Mouse (Mus musculus): Measurements from ENCODE around the gene Rps6kb1. TPM values are rescaled to one million over a fixed set of nuclear protein-coding genes. Genes with fewer than 3 reads are reported as not detected.
"Not testable (repeated sequence)": the region's sequence is repeated elsewhere in the genome, so short reads cannot be mapped to it uniquely, and the experiment has no call there.

Rps6kb1 gene
- polyA plus RNA-seq, 1 experiment from 2014 or later = 30.5 TPM

DNA sequence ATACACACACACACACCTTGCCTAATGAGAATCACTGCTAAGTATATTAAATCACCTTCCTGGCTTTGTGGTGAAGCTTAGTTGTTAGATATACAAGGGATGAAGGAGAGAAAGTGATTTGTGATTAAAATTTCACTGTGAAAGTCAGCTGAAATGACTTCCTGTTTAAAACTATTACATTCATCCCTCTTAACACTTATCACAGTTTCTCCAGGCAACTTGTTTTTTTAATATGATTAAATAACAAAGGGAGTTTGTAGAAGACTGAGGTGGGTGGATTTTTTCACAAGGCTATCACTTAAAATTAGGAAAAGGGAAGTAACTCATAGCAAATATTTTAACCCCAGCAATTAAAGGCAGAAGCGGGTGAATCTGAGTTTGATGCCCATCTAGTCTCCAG lies 47.2 kb downstream of the Rps6kb1 start:
- Histone ChIP-seq H3K4me2 (no peak overlapping the region), H3K4me3 (replicated peaks) (no peak overlapping the region), H3K4me1 (replicated peaks) (no peaks in the 10 kb centered on the region), H3K36me3 (peaks cover 40% of the 10 kb centered on the region), H3K27ac (no peak overlapping the region), H3K9me3 (replicated peaks) (no peaks in the 10 kb centered on the region), H3K9ac (no peak overlapping the region), H3K27me3 (no peaks in the 10 kb centered on the region)
- DNase-seq (no peak), ATAC-seq (ENCODE audit: low read depth) (no peak)
- 80% methylated on average over 1 of the region's 1 CpGs for WGBS (ENCODE audit: insufficient replicate concordance)

DNA sequence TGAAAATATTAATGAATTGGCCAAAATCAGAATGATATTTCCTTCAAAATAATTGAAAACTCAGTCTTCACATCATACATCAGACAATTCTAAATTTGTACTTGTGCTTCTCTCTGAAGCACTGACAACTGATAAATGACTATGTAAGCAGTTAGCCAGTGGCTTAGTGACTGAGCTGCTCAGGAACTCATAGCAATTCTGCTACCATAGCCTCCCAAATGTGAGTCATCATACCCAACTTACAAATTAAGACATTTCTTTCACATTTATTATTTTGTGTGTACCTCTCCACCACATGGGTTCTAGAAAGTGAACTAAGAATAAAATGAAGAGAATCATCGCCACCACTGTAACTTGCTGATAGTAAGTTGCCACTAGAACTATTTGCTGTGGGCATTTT lies 53.8 kb downstream of the Rps6kb1 start:
- H3K4me1 ChIP-seq (replicated peaks) = peaks cover 4% of the 10 kb centered on the region
- 85% methylated on average over 1 of the region's 1 CpGs for WGBS (ENCODE audit: insufficient replicate concordance)

DNA sequence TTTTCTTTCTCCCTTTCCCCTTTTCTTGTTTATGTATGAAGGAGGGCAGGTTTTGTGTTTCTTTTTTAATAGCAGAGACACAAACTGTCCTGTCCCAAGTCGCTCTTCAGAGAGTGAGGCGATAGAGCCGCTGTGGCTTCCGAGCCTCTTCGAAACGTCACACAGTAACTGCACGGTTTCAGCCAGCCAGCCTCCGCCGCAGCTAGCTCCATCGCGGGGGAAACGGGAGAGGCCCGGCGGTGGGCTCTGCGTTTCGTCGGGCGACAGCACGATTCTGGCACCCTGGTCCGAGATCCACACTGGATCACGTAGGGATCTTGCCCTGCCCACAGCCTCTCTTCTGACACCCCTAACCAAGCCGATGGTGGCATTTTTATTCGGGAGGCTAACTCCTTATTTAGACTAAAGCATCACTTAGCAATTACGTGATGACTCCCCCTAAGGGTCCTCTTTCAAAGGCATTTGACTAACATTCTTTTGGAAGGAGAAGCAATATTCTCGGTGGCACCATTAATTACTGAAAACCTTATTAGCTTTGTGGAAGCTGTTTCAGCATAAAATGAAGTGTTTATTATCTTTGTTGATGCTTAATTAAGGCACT lies 59.6 kb downstream of the Rps6kb1 start:
- no peaks in the 10 kb centered on the region for H3K9me3 ChIP-seq (replicated peaks)
- H3K4me1 ChIP-seq (replicated peaks) = peaks cover 21% of the 10 kb centered on the region
- peak; percentile 32 for ATAC-seq (ENCODE audit: low read depth)
- peaks cover 5% of the 10 kb centered on the region for H3K36me3 ChIP-seq
- no peaks in the 10 kb centered on the region for H3K27me3 ChIP-seq
- H3K9ac ChIP-seq = peak overlapping the region; percentile 81
- H3K4me2 ChIP-seq = peak overlapping the region; percentile 86
- H3K4me3 ChIP-seq (replicated peaks) = peak overlapping the region; percentile 70
- peak; percentile 31 for DNase-seq
- under 1% methylated on average over 25 of the region's 25 CpGs for WGBS (ENCODE audit: insufficient replicate concordance)
- H3K27ac ChIP-seq = peak overlapping the region; percentile 71

More for the DNA sequence above, 53.8 kb downstream of the Rps6kb1 start:
- Histone ChIP-seq H3K36me3 (peaks cover 27% of the 10 kb centered on the region), H3K27me3 (no peaks in the 10 kb centered on the region), H3K4me2 (no peak overlapping the region), H3K4me3 (replicated peaks) (no peak overlapping the region), H3K27ac (no peak overlapping the region), H3K9ac (no peak overlapping the region), H3K9me3 (replicated peaks) (no peaks in the 10 kb centered on the region)
- ATAC-seq (ENCODE audit: low read depth) = no peak
- no peak for DNase-seq

DNA sequence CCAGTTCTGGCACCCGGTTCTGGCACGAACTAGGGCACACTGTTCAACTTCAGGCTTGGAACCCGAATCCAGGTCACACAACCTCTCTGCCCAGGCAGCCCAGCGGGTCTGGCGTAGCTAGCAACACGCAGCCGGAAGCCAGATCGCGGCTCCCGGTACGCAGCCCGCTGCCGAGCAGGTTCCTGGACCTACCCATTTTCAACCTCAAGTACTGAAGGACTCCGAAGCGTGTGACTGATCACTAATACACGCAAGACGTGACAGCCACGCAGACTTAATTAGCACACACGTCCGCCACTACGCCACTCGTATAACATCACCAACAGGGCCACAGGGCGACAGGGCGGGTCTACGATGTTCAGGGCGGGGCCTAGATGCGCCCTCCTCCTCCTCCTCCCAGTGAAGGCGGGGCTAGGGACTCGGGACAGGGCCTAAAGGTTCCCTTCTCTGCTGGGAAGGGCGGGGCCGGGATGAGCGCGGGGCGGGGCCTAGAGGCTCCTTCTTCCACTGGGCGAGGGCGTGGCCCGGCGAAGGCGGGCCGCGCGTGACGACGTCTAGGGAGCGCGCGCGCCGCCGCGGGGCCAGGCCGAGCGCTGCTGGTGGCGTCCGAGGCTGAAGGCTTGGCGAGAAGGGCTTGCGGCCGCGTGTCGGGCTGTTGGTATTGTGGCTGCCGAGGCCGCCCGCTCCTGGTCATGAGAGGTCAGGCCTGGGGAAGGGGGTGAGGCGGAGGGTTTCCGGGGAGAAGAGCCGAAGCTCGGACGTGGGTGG lies 60.3 kb downstream of the Rps6kb1 start, which contains the start of gene Rnft1:
Rnft1 (plus strand) TSS at position 557 of the 768 bp plus-strand sequence.
- no peaks in the 10 kb centered on the region for H3K9me3 ChIP-seq (replicated peaks)
- no peaks in the 10 kb centered on the region for H3K27me3 ChIP-seq
- peaks cover under 1% of the 10 kb centered on the region; the same call in 1 of the 2 replicates for H3K36me3 ChIP-seq
- H3K4me3 ChIP-seq (replicated peaks) = peak within 1 kb of the TSS; percentile 70
- H3K4me1 ChIP-seq (replicated peaks) = peaks cover 21% of the 10 kb centered on the region
- peak within 1 kb of the TSS; percentile 86 for H3K4me2 ChIP-seq
- WGBS (ENCODE audit: insufficient replicate concordance) = under 1% methylated on average over 68 of the region's 68 CpGs
- DNase-seq = peak; percentile 99
- peak within 1 kb of the TSS; percentile 82 for H3K9ac ChIP-seq
- ATAC-seq (ENCODE audit: low read depth) = peak; percentile 98
- H3K27ac ChIP-seq = peak within 1 kb of the TSS; percentile 74

DNA sequence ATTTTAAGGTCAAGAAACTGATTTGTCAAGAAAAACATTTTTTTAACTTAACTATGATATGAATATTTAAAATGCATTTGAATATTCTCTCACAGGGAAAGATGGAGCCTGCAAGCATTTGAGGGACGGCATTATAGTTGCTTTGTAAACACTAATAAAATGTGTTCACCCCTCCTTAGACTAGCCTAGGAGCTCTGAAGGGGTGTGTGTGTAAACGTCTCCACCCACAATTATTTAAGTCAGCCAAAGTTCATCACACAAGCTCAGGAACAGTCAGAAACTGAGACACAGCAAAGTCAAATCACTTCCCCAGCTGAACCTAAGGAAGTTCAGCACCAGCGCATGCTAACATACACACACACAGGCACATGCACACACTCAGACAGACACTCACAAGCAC lies 71.0 kb downstream of the Rps6kb1 start:
- no peaks in the 10 kb centered on the region for H3K36me3 ChIP-seq
- H3K27me3 ChIP-seq = no peaks in the 10 kb centered on the region
- 0 out of 2 replicates have a peak, but pooled peaks cover 5% of the 10 kb centered on the region for H3K4me1 ChIP-seq (replicated peaks)
- no peaks in the 10 kb centered on the region for H3K9me3 ChIP-seq (replicated peaks)
- no peak overlapping the region for H3K4me2 ChIP-seq
- H3K4me3 ChIP-seq (replicated peaks) = no peak overlapping the region
- no peak overlapping the region for H3K9ac ChIP-seq
- WGBS (ENCODE audit: insufficient replicate concordance) = 62% methylated on average over 3 of the region's 3 CpGs
- H3K27ac ChIP-seq = no peak overlapping the region
- DNase-seq (no peak), ATAC-seq (ENCODE audit: low read depth) (no peak)

DNA sequence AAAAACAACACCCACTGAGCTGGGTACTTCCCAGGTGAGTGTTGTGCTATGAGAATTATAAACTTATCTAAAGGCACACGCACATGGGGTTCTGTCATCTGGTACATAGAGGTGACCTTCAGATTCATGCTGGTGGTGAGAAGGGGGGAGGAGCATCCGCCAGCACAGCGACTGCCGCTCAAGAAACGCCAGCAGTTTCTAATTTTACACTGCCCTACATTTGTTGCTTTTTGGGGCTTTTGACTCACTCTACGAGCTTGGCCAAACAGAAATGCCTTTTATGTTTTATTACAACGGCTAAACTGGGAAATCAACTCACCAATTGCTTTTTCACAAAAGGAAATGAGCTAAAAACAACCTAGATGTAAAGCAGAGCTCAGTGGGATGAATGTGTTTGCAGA lies 71.8 kb downstream of the Rps6kb1 start:
- Histone ChIP-seq H3K4me2 (peak overlapping the region; percentile 29), H3K9ac (no peak overlapping the region), H3K27ac (no peak overlapping the region), H3K36me3 (no peaks in the 10 kb centered on the region), H3K27me3 (0 out of 2 replicates have a peak, but pooled peaks cover 2% of the 10 kb centered on the region), H3K9me3 (replicated peaks) (no peaks in the 10 kb centered on the region), H3K4me3 (replicated peaks) (no peak overlapping the region), H3K4me1 (replicated peaks) (0 out of 2 replicates have a peak, but pooled peaks cover 5% of the 10 kb centered on the region)
- ATAC-seq (ENCODE audit: low read depth) (no peak), DNase-seq (no peak)
- 35% methylated on average over 7 of the region's 7 CpGs for WGBS (ENCODE audit: insufficient replicate concordance)

DNA sequence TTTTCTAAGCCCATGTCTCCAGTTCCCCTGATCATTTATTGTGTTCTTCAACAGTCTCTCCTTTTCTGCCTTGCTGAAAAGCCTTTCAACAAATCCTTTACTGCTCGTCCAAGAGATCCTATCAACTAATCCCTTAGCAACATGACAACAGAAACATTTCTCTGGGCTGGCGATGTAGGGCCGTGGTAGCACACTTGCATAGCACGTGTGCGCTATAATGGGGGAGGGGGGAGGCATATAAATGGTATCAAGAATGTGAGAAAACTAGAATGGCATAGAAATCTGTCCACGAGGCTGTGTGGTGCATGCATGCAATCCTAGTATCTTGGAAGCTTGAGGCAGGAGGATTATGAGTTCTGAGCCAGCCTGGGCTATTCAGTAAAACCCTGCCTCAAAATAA lies 72.8 kb downstream of the Rps6kb1 start:
- 67% methylated on average over 6 of the region's 6 CpGs for WGBS (ENCODE audit: insufficient replicate concordance)
- Histone ChIP-seq H3K27me3 (0 out of 2 replicates have a peak, but pooled peaks cover 3% of the 10 kb centered on the region), H3K36me3 (no peaks in the 10 kb centered on the region), H3K9me3 (replicated peaks) (no peaks in the 10 kb centered on the region), H3K27ac (no peak overlapping the region), H3K4me3 (replicated peaks) (no peak overlapping the region), H3K4me2 (no peak overlapping the region), H3K9ac (no peak overlapping the region), H3K4me1 (replicated peaks) (0 out of 2 replicates have a peak, but pooled peaks cover 5% of the 10 kb centered on the region)
- DNase-seq = no peak
- no peak for ATAC-seq (ENCODE audit: low read depth)

DNA sequence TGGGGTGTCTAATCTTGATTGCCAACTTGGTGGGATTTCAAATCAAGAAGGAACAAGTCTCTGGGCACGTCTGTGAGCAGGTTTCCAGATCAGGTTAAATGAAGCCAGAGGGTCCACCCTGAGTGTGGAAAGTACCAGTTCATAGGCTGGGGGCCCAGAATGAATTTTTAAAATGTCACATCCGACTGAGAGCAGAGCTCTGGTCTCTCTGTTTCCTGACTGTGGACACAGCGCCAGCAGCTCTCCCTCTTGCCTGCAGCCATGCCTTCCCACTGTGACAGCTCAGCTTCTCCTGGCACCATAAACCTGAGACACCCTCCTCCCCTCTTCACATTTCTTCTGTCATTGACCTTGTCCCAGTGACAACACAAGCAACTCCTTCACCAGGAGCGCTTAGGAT lies 75.6 kb downstream of the Rps6kb1 start:
- Histone ChIP-seq H3K9ac (no peak overlapping the region), H3K9me3 (replicated peaks) (no peaks in the 10 kb centered on the region), H3K4me1 (replicated peaks) (0 out of 2 replicates have a peak, but pooled peaks cover 5% of the 10 kb centered on the region), H3K36me3 (no peaks in the 10 kb centered on the region), H3K4me2 (no peak overlapping the region), H3K4me3 (replicated peaks) (no peak overlapping the region), H3K27me3 (0 out of 2 replicates have a peak, but pooled peaks cover 3% of the 10 kb centered on the region), H3K27ac (no peak overlapping the region)
- ATAC-seq (ENCODE audit: low read depth) = no peak
- 51% methylated on average over 4 of the region's 4 CpGs for WGBS (ENCODE audit: insufficient replicate concordance)
- DNase-seq = no peak

DNA sequence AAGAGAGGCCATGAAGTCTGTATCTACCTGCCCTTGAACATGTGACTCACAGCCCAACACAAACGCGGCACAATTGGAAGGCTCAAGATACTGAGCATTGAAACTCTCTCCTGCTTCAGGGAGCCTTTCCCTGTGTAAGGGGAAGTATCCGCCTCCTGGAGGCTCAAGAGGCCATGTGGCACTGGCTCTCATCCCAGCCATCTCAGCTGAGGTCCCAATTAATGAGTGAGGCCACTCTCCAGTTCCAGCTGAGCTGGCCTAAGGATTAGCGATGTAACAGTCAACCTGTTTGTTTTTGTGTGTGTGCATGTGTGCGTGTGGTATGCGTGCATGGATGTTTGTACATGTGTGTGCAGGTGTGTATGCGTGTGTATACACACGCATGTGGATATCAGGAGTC lies 76.3 kb downstream of the Rps6kb1 start:
- no peak overlapping the region for H3K27ac ChIP-seq
- no peak overlapping the region for H3K4me3 ChIP-seq (replicated peaks)
- 0 out of 2 replicates have a peak, but pooled peaks cover 3% of the 10 kb centered on the region for H3K27me3 ChIP-seq
- H3K36me3 ChIP-seq = no peaks in the 10 kb centered on the region
- DNase-seq (no peak), ATAC-seq (ENCODE audit: low read depth) (no peak)
- H3K9ac ChIP-seq = no peak overlapping the region
- 0 out of 2 replicates have a peak, but pooled peaks cover 5% of the 10 kb centered on the region for H3K4me1 ChIP-seq (replicated peaks)
- no peak overlapping the region for H3K4me2 ChIP-seq
- WGBS (ENCODE audit: insufficient replicate concordance) = 67% methylated on average over 8 of the region's 8 CpGs
- H3K9me3 ChIP-seq (replicated peaks) = no peaks in the 10 kb centered on the region

DNA sequence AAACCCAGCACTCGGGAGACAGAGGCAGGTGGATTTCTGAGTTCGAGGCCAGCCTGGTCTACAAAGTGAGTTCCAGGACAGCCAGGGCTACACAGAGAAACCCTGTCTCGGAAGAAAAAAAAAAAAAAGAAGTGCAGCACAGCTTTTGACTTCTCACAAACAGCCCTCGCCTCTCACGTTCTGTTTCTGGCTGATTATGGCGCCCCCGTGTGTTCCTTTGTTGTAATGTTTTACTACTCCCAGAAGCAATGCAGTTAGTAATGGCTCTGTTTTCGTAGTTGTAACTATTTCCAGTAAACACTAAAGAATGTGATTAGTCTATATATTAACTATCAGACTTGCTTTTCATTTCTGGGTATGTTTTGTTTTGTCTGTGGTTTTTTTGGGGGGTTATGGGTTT lies 80.3 kb downstream of the Rps6kb1 start:
- 11% methylated on average over 8 of the region's 8 CpGs for WGBS (ENCODE audit: insufficient replicate concordance)
- not testable (repeated sequence) for ATAC-seq (ENCODE audit: low read depth); H3K4me2 ChIP-seq

DNA sequence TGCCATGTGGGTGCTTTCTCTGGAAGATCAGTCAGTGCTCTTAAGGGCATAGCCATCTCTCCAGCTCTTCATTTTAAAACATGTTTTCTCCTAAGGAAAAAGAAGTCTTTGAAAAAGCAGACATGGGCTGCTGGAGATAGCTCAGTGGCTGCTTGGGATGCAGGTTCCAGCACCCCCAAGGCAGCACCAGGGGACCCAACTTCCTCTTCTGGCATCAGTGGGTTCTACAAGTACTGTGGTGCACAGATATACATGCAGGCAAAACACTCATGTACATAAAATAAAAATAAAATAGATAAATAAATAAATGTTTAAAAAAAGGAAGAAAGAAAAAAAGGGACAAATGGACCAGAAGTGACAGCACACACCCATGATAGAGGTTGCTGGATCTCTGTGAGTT lies 82.0 kb downstream of the Rps6kb1 start:
- H3K27me3 ChIP-seq = no peaks in the 10 kb centered on the region

More for the DNA sequence above, 80.3 kb downstream of the Rps6kb1 start:
- H3K4me1 ChIP-seq (replicated peaks); H3K36me3 ChIP-seq; H3K27me3 ChIP-seq; H3K4me3 ChIP-seq (replicated peaks); H3K27ac ChIP-seq; H3K9ac ChIP-seq; H3K9me3 ChIP-seq (replicated peaks): not testable (repeated sequence)
- DNase-seq = peak; percentile 58

More for the DNA sequence above, 82.0 kb downstream of the Rps6kb1 start:
- ATAC-seq (ENCODE audit: low read depth) (no peak), DNase-seq (no peak)
- H3K27ac ChIP-seq = no peak overlapping the region
- no peak overlapping the region for H3K9ac ChIP-seq
- no peaks in the 10 kb centered on the region for H3K9me3 ChIP-seq (replicated peaks)
- H3K4me1 ChIP-seq (replicated peaks) = no peaks in the 10 kb centered on the region
- no peak overlapping the region for H3K4me2 ChIP-seq
- no peaks in the 10 kb centered on the region for H3K36me3 ChIP-seq
- no peak overlapping the region for H3K4me3 ChIP-seq (replicated peaks)

Measured in liver, embryonic 13.5 days (tissue).